Mouse (Mus musculus): ENCODE measurements around the gene Abca2. TPM values are rescaled to one million over a fixed set of nuclear protein-coding genes. Genes with fewer than 3 reads are reported as not detected.

Abca2 gene
- polyA plus RNA-seq, 1 experiment from 2014 or later: 5.7 TPM

- no peak overlapping the region for H3K27ac ChIP-seq
- WGBS: 79% methylated on average over 7 of the region's 7 CpGs
- no peaks in the 10 kb centered on the region for H3K9me3 ChIP-seq (replicated peaks)
- H3K9ac ChIP-seq: no peak overlapping the region
- H3K36me3 ChIP-seq (ENCODE audit: poor library complexity, severe bottlenecking): no peaks in the 10 kb centered on the region
- H3K4me2 ChIP-seq: no peak overlapping the region
- H3K4me3 ChIP-seq: no peak overlapping the region
- H3K27me3 ChIP-seq: 0 out of 2 replicates have a peak, but pooled peaks cover 3% of the 10 kb centered on the region
- ATAC-seq: no peak
- H3K4me1 ChIP-seq: no peaks in the 10 kb centered on the region
Observed at GRCm38 (mm10) chr2:25488671-25489068, 60.2 kb downstream of the Abca2 start.

- ATAC-seq: no peak
- Histone ChIP-seq H3K9me3 (replicated peaks) (no peaks in the 10 kb centered on the region), H3K4me3 (no peak overlapping the region), H3K36me3 (ENCODE audit: poor library complexity, severe bottlenecking) (no peaks in the 10 kb centered on the region), H3K27ac (no peak overlapping the region), H3K27me3 (0 out of 2 replicates have a peak, but pooled peaks cover 3% of the 10 kb centered on the region), H3K9ac (no peak overlapping the region), H3K4me1 (no peaks in the 10 kb centered on the region), H3K4me2 (no peak overlapping the region)
- 84% methylated on average over 5 of the region's 5 CpGs for WGBS
Observed at GRCm38 (mm10) chr2:25492988-25493387, 64.5 kb downstream of the Abca2 start.

- Histone ChIP-seq H3K4me3 (no peak within 1 kb of the TSS), H3K4me2 (no peak within 1 kb of the TSS), H3K9ac (no peak within 1 kb of the TSS), H3K36me3 (ENCODE audit: poor library complexity, severe bottlenecking) (no peaks in the 10 kb centered on the region), H3K9me3 (replicated peaks) (no peaks in the 10 kb centered on the region), H3K27ac (no peak within 1 kb of the TSS), H3K4me1 (no peaks in the 10 kb centered on the region), H3K27me3 (0 out of 2 replicates have a peak, but pooled peaks cover 3% of the 10 kb centered on the region)
- ATAC-seq: no peak
- WGBS: 86% methylated on average over 5 of the region's 5 CpGs
Observed at GRCm38 (mm10) chr2:25493476-25493961, 65.0 kb downstream of the Abca2 start, which contains the start of gene Lcn12. Gene Lcn12, minus strand, starts transcription at chr2:25493911.

DNA sequence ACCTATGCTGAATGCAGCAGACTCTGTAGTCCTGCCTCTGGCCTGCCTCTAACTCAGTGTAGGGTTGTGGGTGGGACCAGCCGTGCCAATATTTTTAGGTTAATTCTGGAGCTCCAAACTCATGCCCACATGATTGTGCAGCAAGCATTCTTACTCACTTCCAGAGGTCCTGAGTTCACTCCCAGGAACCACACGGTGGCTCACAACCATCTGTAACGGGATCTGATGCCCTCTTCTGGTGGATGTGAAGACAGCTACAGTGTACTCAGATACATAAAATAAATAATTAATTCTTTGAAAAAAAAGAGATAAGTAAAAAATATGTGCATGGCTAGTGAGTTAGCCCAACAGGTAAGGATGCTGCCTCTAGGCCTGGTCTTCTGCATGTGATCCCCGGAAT, 68.0 kb downstream of the Abca2 start:
- H3K4me1 ChIP-seq: peaks cover 10% of the 10 kb centered on the region
- no peak overlapping the region for H3K27ac ChIP-seq
- no peak for ATAC-seq
- H3K4me2 ChIP-seq: no peak overlapping the region
- no peaks in the 10 kb centered on the region for H3K9me3 ChIP-seq (replicated peaks)
- 42% methylated on average over 4 of the region's 4 CpGs for WGBS
- H3K4me3 ChIP-seq: no peak overlapping the region
- no peak overlapping the region for H3K9ac ChIP-seq
- no peaks in the 10 kb centered on the region for H3K27me3 ChIP-seq
- no peaks in the 10 kb centered on the region for H3K36me3 ChIP-seq (ENCODE audit: poor library complexity, severe bottlenecking)

Small RNA genes within 50 kb of the gene (microRNA-seq; reads per million reads assigned to microRNA genes)
- gene Mir3087: 0.80 reads per million

Other genes starting within 250 kb of the Abca2 start
- gene Nrarp, start 247.9 kb upstream of the Abca2 start, polyA plus RNA-seq (2015; fragmentation: Nextera tagmentation; extraction: Ambion mirVana): 29.2 and 30.8 TPM in 2 replicates
- 0.66 and 0.78 TPM in 2 replicates for gene Tor4a, start 231.8 kb upstream of the Abca2 start, polyA plus RNA-seq (2015; fragmentation: Nextera tagmentation; extraction: Ambion mirVana)
- 95.4 and 104 TPM in 2 replicates for gene Nelfb, start 217.2 kb upstream of the Abca2 start, polyA plus RNA-seq (2015; fragmentation: Nextera tagmentation; extraction: Ambion mirVana)
- not detected in 2 replicates for gene Stpg3, start 214.1 kb upstream of the Abca2 start, polyA plus RNA-seq (2015; fragmentation: Nextera tagmentation; extraction: Ambion mirVana)
- gene Fam166a, start 210.0 kb upstream of the Abca2 start, polyA plus RNA-seq (2015; fragmentation: Nextera tagmentation; extraction: Ambion mirVana): 0.21 TPM in 1 of 2 replicates, not detected in the other
- gene Tubb4b, start 204.0 kb upstream of the Abca2 start, polyA plus RNA-seq (2015; fragmentation: Nextera tagmentation; extraction: Ambion mirVana): 448 and 518 TPM in 2 replicates
- not detected in 2 replicates for gene Slc34a3, start 194.3 kb upstream of the Abca2 start, polyA plus RNA-seq (2015; fragmentation: Nextera tagmentation; extraction: Ambion mirVana)
- gene Rnf224, start 191.9 kb upstream of the Abca2 start, polyA plus RNA-seq (2015; fragmentation: Nextera tagmentation; extraction: Ambion mirVana): not detected in 2 replicates
- 43.1 and 43.2 TPM in 2 replicates for gene Rnf208, start 186.4 kb upstream of the Abca2 start, polyA plus RNA-seq (2015; fragmentation: Nextera tagmentation; extraction: Ambion mirVana)
- gene Cysrt1, start 186.3 kb upstream of the Abca2 start, polyA plus RNA-seq (2015; fragmentation: Nextera tagmentation; extraction: Ambion mirVana): 0.29 TPM in 1 of 2 replicates, not detected in the other
- gene AL732309.1, start 181.8 kb upstream of the Abca2 start, polyA plus RNA-seq (2015; fragmentation: Nextera tagmentation; extraction: Ambion mirVana): 4.4 and 7.1 TPM in 2 replicates
- 19.4 and 20.3 TPM in 2 replicates for gene Tmem203, start 173.3 kb upstream of the Abca2 start, polyA plus RNA-seq (2015; fragmentation: Nextera tagmentation; extraction: Ambion mirVana)
- gene Tprn, start 166.1 kb upstream of the Abca2 start, polyA plus RNA-seq (2015; fragmentation: Nextera tagmentation; extraction: Ambion mirVana): 9.7 and 10.8 TPM in 2 replicates
- 233 and 245 TPM in 2 replicates for gene Ssna1, start 156.3 kb upstream of the Abca2 start, polyA plus RNA-seq (2015; fragmentation: Nextera tagmentation; extraction: Ambion mirVana)
- 126 and 148 TPM in 2 replicates for gene Anapc2, start 156.2 kb upstream of the Abca2 start, polyA plus RNA-seq (2015; fragmentation: Nextera tagmentation; extraction: Ambion mirVana)
- gene Tmem210, start 140.6 kb upstream of the Abca2 start, polyA plus RNA-seq (2015; fragmentation: Nextera tagmentation; extraction: Ambion mirVana): not detected in 2 replicates
- gene Lrrc26, start 138.8 kb upstream of the Abca2 start, polyA plus RNA-seq (2015; fragmentation: Nextera tagmentation; extraction: Ambion mirVana): 0.14 TPM in 1 of 2 replicates, not detected in the other
- gene Grin1, start 109.5 kb upstream of the Abca2 start, polyA plus RNA-seq (2015; fragmentation: Nextera tagmentation; extraction: Ambion mirVana): 5.6 and 7.9 TPM in 2 replicates
- gene Man1b1, start 96.4 kb upstream of the Abca2 start, polyA plus RNA-seq (2015; fragmentation: Nextera tagmentation; extraction: Ambion mirVana): 59.2 and 63.2 TPM in 2 replicates
- 22.8 and 23.3 TPM in 2 replicates for gene Dpp7, start 72.3 kb upstream of the Abca2 start, polyA plus RNA-seq (2015; fragmentation: Nextera tagmentation; extraction: Ambion mirVana)
- 2.2 and 3.5 TPM in 2 replicates for gene Uap1l1, start 63.0 kb upstream of the Abca2 start, polyA plus RNA-seq (2015; fragmentation: Nextera tagmentation; extraction: Ambion mirVana)
- 49.4 and 62.3 TPM in 2 replicates for gene Sapcd2, start 56.4 kb upstream of the Abca2 start, polyA plus RNA-seq (2015; fragmentation: Nextera tagmentation; extraction: Ambion mirVana)
- gene Entpd2, start 32.8 kb upstream of the Abca2 start, polyA plus RNA-seq (2015; fragmentation: Nextera tagmentation; extraction: Ambion mirVana): 0.68 and 0.98 TPM in 2 replicates
- 287 and 315 TPM in 2 replicates for gene Npdc1, start 29.4 kb upstream of the Abca2 start, polyA plus RNA-seq (2015; fragmentation: Nextera tagmentation; extraction: Ambion mirVana)
- gene Fut7, start 5.4 kb upstream of the Abca2 start, polyA plus RNA-seq (2015; fragmentation: Nextera tagmentation; extraction: Ambion mirVana): 0.08 TPM in 1 of 2 replicates, not detected in the other
- 2.4 and 3.2 TPM in 2 replicates for gene Clic3, start 28.1 kb downstream of the Abca2 start, polyA plus RNA-seq (2015; fragmentation: Nextera tagmentation; extraction: Ambion mirVana)
- gene Paxx, start 32.4 kb downstream of the Abca2 start, polyA plus RNA-seq (2015; fragmentation: Nextera tagmentation; extraction: Ambion mirVana): 62.0 and 65.9 TPM in 2 replicates
- 7.6 and 9.7 TPM in 2 replicates for gene Ptgds, start 41.3 kb downstream of the Abca2 start, polyA plus RNA-seq (2015; fragmentation: Nextera tagmentation; extraction: Ambion mirVana)
- gene Lcn12, start 65.2 kb downstream of the Abca2 start, polyA plus RNA-seq (2015; fragmentation: Nextera tagmentation; extraction: Ambion mirVana): not detected in 2 replicates
- gene Fbxw5, start 72.0 kb downstream of the Abca2 start, polyA plus RNA-seq (2015; fragmentation: Nextera tagmentation; extraction: Ambion mirVana): 97.9 and 103 TPM in 2 replicates
- 4.2 and 5.2 TPM in 2 replicates for gene C8g, start 73.0 kb downstream of the Abca2 start, polyA plus RNA-seq (2015; fragmentation: Nextera tagmentation; extraction: Ambion mirVana)
- 30.9 and 33.3 TPM in 2 replicates for gene Traf2, start 118.2 kb downstream of the Abca2 start, polyA plus RNA-seq (2015; fragmentation: Nextera tagmentation; extraction: Ambion mirVana)
- gene Edf1, start 129.1 kb downstream of the Abca2 start, polyA plus RNA-seq (2015; fragmentation: Nextera tagmentation; extraction: Ambion mirVana): 383 and 401 TPM in 2 replicates
- gene Mamdc4, start 146.1 kb downstream of the Abca2 start, polyA plus RNA-seq (2015; fragmentation: Nextera tagmentation; extraction: Ambion mirVana): 3.1 and 4.2 TPM in 2 replicates
- 179 and 189 TPM in 2 replicates for gene Phpt1, start 146.5 kb downstream of the Abca2 start, polyA plus RNA-seq (2015; fragmentation: Nextera tagmentation; extraction: Ambion mirVana)
- 2.2 and 3.4 TPM in 2 replicates for gene Ajm1, start 153.1 kb downstream of the Abca2 start, polyA plus RNA-seq (2015; fragmentation: Nextera tagmentation; extraction: Ambion mirVana)
- 71.7 and 72.5 TPM in 2 replicates for gene Rabl6, start 179.8 kb downstream of the Abca2 start, polyA plus RNA-seq (2015; fragmentation: Nextera tagmentation; extraction: Ambion mirVana)
- gene Ccdc183, start 189.0 kb downstream of the Abca2 start, polyA plus RNA-seq (2015; fragmentation: Nextera tagmentation; extraction: Ambion mirVana): 0.11 and 0.32 TPM in 2 replicates
- 14.3 and 16.2 TPM in 2 replicates for gene Tmem141, start 193.3 kb downstream of the Abca2 start, polyA plus RNA-seq (2015; fragmentation: Nextera tagmentation; extraction: Ambion mirVana)
- gene Fcna, start 199.3 kb downstream of the Abca2 start, polyA plus RNA-seq (2015; fragmentation: Nextera tagmentation; extraction: Ambion mirVana): 0.92 and 1.2 TPM in 2 replicates
- not detected in 2 replicates for gene Lcn8, start 224.4 kb downstream of the Abca2 start, polyA plus RNA-seq (2015; fragmentation: Nextera tagmentation; extraction: Ambion mirVana)
- gene Lcn5, start 229.2 kb downstream of the Abca2 start, polyA plus RNA-seq (2015; fragmentation: Nextera tagmentation; extraction: Ambion mirVana): not detected in 2 replicates
- not detected in 2 replicates for gene Lcn6, start 248.1 kb downstream of the Abca2 start, polyA plus RNA-seq (2015; fragmentation: Nextera tagmentation; extraction: Ambion mirVana)